Mouse (Mus musculus): ENCODE measurements around the gene a.

Gene a

DNA sequence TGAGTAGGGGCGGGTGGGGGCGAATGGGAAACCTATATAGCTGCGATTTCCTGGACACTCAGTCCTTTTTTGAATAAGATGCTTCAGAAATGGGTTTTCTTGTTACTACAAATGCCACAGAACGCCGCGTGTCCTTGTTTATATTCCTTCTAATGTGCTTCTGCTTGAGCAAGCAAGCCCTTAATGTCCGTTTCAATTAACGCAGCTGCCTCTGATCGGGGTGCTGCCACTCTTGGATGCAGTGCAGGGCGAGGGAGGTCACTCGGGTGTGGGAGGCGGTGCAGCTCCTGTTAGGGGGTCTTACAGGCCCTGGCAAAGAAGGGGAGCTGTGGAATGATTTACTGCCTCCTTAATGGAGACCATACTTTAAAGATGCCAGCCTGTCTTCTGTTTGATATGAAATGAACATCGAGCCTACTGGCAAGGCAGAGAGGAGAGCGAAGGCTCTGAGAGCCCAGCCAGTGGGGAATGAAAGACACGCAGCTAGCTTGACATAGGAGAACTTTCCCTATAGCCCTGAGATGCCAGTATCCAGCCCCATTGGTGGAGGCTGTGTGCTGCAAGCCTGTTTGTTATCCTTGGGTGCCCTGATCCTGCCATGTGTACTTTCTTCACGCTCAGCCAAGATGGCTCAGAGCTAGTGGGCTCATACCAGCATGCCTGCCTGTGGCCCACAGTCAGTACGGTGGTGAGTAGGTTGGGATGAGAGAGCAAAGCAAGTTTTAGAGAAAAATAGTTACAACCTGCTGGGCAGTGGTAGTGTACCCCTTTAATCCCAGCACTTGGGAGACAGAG, 8.1 kb upstream of the a start:
- no peak for DNase-seq (ENCODE audit: low read depth in 1 of 2, low spot score in 2 of 2)

DNA sequence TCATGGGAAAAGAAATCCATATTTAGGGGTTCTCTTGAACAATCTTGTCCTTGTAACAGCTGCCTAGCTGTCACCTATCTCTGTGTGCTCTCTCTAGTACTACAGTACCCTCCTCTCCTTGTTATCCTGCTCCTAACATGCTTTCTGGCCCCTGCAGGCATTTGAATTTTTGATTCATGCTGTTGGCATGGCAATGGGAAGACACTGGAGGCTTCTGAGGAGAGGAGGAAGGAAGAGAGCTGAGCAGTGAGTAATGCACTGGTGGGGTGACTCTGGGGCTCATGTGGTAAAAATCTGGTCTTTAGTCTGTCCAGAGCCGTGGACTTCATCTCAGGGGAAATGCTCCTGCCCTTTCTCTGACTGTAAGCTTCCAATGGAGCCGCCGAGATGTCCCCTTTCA, 5.9 kb upstream of the a start:
- DNase-seq (ENCODE audit: low read depth in 1 of 2, low spot score in 2 of 2), result no peak

GRCm38 (mm10) chr2:154786187-154786586, 5.0 kb upstream of the a start:
- DNase-seq (ENCODE audit: low read depth in 1 of 2, low spot score in 2 of 2), result no peak

DNA sequence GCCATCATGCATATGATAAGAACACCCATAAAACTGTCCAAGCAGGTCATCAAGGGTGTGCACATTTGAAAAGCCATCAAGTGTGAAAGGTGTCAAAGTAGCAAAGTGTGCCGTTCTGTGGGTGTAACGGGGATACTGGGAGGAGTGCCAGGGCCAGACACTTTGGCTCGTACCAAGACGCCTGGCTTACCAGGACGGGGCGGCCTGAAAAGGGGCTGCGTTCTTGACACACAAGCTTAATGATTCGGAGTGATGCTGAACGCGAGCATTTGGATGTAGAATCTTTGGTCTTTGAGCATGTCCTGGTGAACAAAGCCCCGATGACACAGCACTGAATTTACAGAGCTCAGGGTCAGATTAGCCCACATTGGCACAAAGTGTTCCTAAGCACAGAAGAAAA, 4.4 kb upstream of the a start:
- no peak for DNase-seq (ENCODE audit: low read depth in 1 of 2, low spot score in 2 of 2)

- no peak for DNase-seq (ENCODE audit: low read depth in 1 of 2, low spot score in 2 of 2)
Measured at GRCm38 (mm10) chr2:154789381-154789780, 1.8 kb upstream of the a start.

GRCm38 (mm10) chr2:154789977-154790655, 1.1 kb upstream of the a start:
- no peak for DNase-seq (ENCODE audit: low read depth in 1 of 2, low spot score in 2 of 2)

GRCm38 (mm10) chr2:154791661-154792642, 750 bp downstream of the a start:
- peak; percentile 9 to 45 for DNase-seq (ENCODE audit: low read depth in 1 of 2, low spot score in 2 of 2)

DNA sequence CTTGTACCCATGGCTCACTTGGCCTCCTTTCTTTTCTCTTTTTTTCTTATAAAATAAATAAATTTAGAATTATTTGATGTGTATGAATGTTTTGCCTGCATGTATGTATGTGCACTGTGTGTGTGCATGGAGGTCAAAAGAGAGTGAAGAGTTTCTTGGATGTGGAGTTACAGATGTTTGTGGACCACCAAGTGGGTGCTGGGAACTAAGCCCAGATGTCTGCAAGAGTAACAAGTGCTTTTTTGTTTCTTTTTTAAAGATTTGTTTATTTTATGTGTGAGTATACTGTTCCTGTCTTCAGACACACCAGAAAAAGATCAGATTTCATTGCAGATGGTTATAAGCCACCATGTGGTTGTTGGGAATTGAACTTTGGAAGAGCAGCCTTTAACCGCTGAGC, 12.2 kb downstream of the a start:
- DNase-seq (ENCODE audit: low read depth in 1 of 2, low spot score in 2 of 2), result no peak

DNA sequence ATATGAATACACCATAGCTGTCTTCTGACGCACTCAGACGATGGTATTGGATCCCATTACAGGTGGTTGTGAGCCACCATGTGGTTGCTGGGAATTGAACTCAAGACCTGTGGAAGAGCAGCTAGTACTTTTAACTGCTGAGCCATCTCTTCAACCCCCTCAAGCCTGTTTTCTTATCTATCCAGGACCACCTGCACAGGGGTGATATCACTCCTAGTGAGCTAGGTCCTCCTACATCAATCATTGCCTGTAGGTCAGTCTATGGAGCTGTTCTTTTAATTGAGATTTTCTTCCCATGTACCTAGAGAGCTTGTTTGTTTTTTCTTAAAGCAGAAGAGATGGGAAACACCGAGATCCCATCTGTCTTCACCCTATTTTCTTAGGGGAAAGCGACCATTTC, 12.6 kb downstream of the a start:
- no peak for DNase-seq (ENCODE audit: low read depth in 1 of 2, low spot score in 2 of 2)

DNA sequence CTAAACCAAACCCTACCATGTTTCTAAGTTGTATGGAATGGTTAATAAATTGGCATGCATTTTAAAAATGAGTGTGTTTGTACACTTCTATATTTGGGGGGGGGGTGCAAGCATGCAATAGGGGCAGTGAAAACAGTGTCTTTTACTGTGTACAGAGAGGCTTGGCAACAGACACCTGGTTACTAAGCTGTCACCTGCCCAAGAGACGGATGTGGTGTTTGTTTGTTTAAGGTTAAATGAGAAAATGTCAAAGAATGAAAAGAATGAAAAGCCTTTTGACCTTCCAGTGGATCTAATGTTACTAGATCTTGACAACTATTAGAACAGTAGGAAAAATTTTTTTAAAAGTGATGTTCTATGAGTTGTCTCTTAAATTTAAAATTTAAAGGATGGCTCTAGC, 16.5 kb downstream of the a start:
- DNase-seq (ENCODE audit: low read depth in 1 of 2, low spot score in 2 of 2), result no peak

DNA sequence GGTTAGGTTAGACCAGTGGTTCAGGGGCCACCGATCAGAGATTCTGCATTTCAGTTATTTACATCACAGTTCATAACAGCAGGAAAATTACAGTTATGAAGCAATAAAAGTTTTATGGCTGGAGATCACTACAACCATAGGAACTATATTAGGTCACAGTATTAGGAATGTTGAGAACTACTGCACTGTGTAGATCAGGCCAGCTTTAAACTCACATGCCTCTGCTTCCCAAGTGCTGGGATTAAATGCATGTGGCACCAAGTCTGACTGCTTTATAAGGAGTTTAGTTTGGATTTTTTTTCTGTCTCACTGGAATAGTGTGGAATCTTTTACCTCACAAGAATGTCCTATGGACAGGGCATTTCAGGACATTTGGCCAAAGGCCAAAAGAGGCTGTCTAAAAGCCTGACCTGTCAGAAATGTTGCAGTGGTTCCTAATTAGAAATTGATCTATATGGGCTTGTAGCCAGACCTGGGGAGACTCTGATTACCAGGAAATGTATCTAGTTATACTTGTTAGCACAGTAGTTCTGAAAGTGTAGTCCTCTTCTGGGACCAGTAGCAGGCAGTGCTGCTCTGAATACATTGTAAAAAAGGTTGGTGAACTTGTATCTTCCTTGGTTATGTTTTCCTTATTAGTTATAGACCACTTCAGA, 18.0 kb downstream of the a start:
- DNase-seq (ENCODE audit: low read depth in 1 of 2, low spot score in 2 of 2), result no peak

DNA sequence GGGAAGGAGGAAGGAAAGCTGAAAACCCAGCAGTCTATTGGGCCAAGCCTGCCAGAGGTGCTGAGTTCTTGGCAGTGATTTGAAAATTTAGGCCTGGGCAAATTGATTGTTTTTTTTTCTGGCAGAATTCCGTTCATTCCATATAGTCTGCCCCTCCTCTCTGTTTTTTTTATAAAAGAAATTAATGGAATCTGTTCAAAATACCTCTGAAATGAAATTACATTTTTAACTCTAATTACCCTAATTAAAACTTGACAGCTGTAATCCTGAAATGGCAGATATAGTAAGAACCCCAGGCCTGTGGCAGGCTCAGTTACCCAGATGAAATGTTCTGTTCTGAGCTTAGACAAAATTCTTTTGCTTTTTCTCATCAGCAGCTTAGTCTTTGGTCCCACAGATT, 19.6 kb downstream of the a start:
- no peak for DNase-seq (ENCODE audit: low read depth in 1 of 2, low spot score in 2 of 2)

- DNase-seq (ENCODE audit: low read depth in 1 of 2, low spot score in 2 of 2), result no peak
Measured at GRCm38 (mm10) chr2:154813426-154813825, 22.2 kb downstream of the a start.

GRCm38 (mm10) chr2:154817089-154817488, 25.9 kb downstream of the a start:
- no peak for DNase-seq (ENCODE audit: low read depth in 1 of 2, low spot score in 2 of 2)

DNA sequence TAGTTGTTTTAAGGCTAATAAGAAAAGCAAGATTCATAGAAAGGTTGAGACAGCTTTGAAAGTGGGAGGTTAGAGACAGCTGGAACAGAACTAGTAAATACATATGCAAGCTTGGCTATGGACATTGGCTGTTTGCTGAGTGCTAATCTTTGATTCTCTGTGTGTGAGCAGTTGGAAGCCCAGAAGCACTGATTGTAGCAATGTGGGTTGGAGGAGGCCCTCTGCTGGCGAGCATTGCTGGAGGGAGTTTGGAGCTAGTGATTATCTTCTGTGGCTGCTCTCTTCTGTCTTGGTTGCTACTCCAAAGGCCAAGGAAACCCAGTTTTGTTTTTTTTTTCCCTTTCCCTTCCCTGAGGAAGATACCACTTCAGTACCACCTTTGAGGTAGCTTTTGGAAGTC, 26.6 kb downstream of the a start:
- no peak for DNase-seq (ENCODE audit: low read depth in 1 of 2, low spot score in 2 of 2)

- no peak for DNase-seq (ENCODE audit: low read depth in 1 of 2, low spot score in 2 of 2)
Measured at GRCm38 (mm10) chr2:154818599-154818998, 27.4 kb downstream of the a start.

- DNase-seq (ENCODE audit: low read depth in 1 of 2, low spot score in 2 of 2), result no peak
Measured at GRCm38 (mm10) chr2:154820346-154820745, 29.1 kb downstream of the a start.

GRCm38 (mm10) chr2:154826054-154826538, 34.9 kb downstream of the a start:
- no peak for DNase-seq (ENCODE audit: low read depth in 1 of 2, low spot score in 2 of 2)

DNA sequence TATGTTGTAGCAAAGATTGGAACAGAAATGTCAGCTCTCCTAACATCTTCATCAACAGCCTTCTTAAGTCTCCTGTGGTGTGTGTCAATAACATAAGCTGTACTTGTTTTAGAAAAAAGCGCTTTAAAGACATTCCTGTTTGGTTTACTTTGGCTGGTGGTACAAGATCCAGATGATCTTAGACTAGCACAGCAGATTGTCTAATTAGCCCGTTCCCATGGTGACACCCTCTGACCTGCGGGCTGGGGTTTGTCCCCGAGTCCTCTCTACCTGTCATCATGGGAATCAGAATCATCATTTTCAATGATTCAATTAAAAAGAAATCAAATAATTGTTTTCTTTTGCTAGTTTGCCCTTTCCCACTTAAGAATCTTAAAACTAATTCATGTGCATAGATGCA, 36.3 kb downstream of the a start:
- no peak for DNase-seq (ENCODE audit: low read depth in 1 of 2, low spot score in 2 of 2)

DNA sequence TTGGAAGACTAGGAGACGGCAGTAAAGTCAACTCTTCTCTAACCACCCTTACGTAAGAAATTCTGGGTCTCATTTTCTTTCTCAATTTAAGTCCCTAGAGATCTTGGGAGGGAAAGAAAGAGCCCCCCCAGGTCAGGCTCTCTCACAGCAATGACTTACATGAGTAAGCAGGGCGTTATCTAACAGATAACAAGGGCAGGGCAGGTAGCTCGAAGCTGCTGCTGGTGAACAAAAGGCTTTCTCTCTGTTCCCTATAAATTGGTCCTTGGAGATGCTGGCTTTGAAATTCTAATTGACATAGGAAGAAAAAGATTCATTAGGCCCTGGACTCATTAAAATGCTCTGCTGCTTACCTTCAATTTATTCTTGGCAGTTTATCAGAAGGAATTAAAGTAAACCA, 41.3 kb downstream of the a start:
- no peak for DNase-seq (ENCODE audit: low read depth in 1 of 2, low spot score in 2 of 2)

Data from monocyte, adult 2 months (primary cell).